Mouse (Mus musculus) embryonic fibroblast, embryonic 13.5 days (primary cell): ENCODE measurements around the gene Limd2.

Source experiments
- CTCF ChIP-seq: IDR thresholded peaks from 2 replicates; pipeline ENCODE4 v1.5.1; 2011; ENCODE audit warnings: mild to moderate bottlenecking, control low read depth, low read length, moderate library complexity, borderline replicate concordance; ENCODE audit not compliant: insufficient read depth
- POLR2A ChIP-seq: IDR thresholded peaks from 2 replicates; pipeline ENCODE4 v1.6.1; 2011; ENCODE audit warnings: low read depth, mild to moderate bottlenecking, control low read depth, low read length, moderate library complexity

DNA sequence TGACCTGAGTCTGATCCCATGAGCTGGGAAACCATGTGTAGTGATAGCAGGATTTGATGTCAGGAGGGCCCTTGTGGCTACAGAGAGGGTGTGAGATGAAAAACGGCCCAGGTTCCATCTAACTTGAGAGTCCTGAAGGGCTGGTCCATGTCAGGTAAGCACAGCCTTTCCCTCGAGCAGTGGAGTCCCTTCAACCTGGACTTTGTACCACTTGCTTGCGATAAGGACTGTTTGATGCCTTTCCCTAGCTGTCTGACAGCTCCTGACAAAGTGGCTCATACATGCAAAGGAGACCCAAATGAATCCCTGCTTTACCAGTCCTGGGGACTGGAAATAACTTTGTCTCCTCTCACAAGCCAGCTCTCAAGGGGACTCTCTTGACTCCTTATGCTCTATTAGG, 9.4 kb downstream of the Limd2 start:
- no peak for TF ChIP-seq CTCF
- no peak for TF ChIP-seq POLR2A
